Mouse (Mus musculus): ENCODE measurements around the gene Ddb2. TPM values are rescaled to one million over a fixed set of nuclear protein-coding genes. Genes with fewer than 3 reads are reported as not detected.

The Ddb2 gene
- polyA plus RNA-seq, 1 experiment = 10.3 TPM

DNA sequence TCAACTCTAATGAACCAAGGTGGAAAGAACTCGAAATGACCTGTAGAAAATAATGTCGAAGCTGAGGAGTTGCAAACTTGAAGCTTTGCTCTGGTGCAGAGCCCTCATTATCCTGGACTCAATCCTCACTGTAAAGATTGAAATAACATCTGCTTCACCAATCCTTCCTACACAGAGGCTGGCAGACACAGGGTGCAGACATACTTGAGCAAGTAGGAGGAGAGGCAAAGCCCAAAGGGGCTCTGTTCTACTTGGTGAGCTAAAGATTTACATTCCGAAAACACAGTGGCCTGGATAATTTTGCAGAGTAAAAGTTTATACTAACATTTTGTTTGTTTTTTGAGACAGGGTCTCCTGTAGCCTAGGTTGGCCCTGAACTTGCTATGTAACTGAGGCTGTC, 37.9 kb downstream of the Ddb2 start:
- WGBS = 87% methylated on average over 3 of the region's 3 CpGs
- no peak for DNase-seq (ENCODE audit: low read depth, low spot score)

GRCm38 (mm10) chr2:91196577-91197001, 40.2 kb downstream of the Ddb2 start:
- no peak for DNase-seq (ENCODE audit: low read depth, low spot score)
- WGBS = 91% methylated on average over 3 of the region's 3 CpGs

DNA sequence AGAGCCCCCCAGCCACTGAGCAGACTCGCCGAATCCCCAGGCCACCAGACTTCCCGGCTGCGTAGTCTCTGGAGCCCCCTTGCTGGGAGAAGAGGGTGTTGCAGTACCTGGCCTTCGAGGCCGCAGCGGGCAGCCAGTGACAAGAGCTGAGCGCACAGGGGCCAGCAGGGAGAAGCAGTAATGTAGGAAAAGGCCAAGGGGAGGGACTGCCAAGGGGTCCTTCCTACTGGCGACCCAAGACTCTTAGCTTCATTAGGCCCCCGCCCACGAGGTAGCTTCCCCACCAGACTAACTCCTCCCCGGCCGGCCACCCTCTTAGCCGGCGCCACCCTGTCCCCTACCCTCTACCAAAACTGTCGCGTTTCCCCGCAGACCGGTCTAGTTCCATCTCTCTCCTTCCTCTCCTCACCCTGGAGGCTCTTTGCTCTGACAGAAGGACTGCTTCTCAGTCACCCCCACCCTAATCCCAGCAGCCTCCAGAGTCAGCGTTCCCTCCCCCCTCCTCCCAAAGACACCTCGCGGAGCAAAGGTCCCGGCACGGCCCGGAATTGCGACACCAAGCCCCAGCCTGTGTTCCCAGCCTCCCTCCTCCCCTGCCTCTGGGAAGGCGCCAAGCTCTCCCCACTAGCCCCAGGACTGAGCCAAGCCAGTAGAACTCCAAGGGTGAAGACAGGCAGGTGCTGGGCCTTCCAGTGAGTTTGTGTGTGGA, 42.0 kb downstream of the Ddb2 start:
- DNase-seq (ENCODE audit: low read depth, low spot score) = no peak
- 1% methylated on average over 27 of the region's 27 CpGs for WGBS

- 88% methylated on average over 16 of the region's 16 CpGs for WGBS
- no peak for DNase-seq (ENCODE audit: low read depth, low spot score)
These were observed 46.3 kb downstream of the Ddb2 start for GRCm38 (mm10) chr2:91190501-91190900.

- 54% methylated on average over 4 of the region's 4 CpGs for WGBS
- DNase-seq (ENCODE audit: low read depth, low spot score) = no peak
These were observed 49.4 kb downstream of the Ddb2 start for GRCm38 (mm10) chr2:91187431-91187830.

GRCm38 (mm10) chr2:91186208-91186607, 50.6 kb downstream of the Ddb2 start:
- DNase-seq (ENCODE audit: low read depth, low spot score) = no peak
- WGBS = 49% methylated on average over 1 of the region's 1 CpGs

DNA sequence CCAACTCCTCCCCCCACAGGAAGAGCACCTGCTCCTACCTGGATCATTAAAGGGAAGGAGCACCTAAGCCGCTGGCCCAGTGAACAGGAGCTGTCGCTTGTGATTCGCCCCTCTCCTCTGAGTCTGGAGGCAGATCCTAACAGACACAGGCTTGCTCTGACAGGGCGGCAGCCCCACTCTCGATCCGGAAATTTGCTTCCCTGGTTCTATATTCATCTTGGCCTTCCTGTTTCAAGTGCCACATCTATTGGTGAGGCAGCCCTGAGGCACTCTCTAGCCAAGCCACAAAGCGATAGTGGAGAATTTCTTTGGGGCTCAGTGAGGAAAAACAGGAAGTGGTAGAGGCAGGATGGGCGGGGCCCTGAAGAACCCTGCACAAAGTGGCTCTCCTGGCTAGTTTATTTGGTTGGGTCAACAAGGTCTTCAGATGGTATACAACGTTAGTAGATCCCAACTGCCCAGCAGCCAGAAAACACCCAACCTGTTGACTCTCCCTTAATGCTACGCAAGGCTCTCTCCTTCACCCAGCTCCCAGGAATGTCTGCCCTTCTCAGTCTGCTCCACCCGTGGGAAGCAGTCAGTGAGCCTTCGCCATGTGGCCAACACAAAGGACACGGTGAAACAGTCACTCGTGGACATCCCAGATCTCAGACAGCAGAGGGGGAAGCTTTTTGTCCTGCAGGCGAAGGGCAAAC, 52.9 kb downstream of the Ddb2 start, which contains the start of gene Madd:
Gene Madd (minus strand): TSS at position 127 of the 695 bp plus-strand sequence.
- WGBS = 44% methylated on average over 15 of the region's 15 CpGs
- DNase-seq (ENCODE audit: low read depth, low spot score) = no peak

DNA sequence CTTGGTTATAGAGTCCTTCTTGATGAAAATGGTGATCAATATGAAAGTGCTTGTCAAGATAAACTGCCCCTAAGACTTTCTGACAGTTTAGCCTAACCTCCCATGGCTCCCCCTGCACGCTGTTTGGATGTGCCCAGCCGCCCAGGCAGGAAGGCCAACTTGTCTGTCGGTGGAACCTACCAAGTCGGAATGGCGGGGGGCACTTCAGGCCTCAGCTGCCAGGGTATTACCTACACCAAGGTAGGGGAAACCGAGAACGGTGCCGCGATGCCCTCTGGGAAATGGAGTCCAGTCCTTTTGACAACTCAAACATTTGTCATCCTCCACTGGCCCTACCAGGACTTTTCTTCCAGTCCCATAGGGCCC, 53.7 kb downstream of the Ddb2 start:
- peak; percentile 92 for DNase-seq (ENCODE audit: low read depth, low spot score)
- 0% methylated on average over 9 of the region's 9 CpGs for WGBS

DNA sequence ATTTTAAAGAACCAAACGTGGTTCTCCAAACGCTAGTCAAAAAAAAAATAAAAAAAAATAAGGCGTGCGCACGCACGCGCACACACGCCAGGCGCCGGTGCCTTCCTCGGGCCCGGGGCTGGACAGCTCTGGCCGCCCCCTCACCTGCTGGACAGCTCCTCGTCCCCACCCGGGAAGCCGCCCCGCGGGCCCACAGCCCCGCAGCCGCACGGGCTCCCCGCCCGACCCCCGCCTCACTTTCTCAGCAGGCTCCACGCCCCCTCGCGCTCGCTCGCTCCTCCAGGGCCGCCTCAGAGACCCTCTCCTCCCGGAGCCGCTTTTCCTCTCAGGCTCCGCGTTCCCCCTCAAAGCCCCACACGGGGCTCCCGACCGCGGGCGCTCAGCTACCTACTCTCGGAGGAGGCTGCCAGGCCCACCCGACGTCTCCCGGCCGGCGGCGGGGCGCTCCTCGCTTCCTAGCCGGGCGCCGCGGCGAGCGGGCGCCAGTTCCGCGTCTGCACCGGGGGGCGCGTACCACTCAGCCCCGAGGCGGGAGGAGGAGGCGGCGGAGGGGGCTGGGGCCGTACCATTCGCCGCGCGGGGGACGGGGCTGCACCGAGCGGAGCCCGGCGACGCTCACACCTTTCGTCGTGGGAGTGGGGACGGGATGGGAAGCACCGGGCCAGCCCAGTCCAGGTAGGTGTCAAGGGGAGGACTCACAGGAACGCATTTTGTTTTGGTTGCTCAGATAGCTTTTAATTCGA, 54.2 kb downstream of the Ddb2 start:
- DNase-seq (ENCODE audit: low read depth, low spot score) = no peak
- WGBS = under 1% methylated on average over 80 of the region's 81 CpGs

DNA sequence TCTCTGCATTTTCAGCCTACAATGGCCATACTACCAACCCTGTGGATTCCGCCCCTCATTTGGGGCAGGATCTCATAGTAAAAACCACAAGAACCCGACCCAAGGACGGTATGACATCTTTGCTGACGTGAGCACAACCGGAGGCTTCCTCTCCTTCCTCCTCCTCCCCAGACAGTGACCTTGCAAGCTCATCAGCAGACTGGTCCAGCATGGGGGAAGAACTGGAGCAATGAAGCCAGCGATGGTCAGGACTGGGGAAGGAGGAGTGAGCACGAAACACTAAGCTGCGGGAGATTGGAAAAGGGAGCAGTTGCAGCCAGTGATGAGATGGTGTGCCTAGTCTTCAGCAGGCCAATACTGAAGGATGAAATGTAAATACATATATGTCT, 54.8 kb downstream of the Ddb2 start:
- DNase-seq (ENCODE audit: low read depth, low spot score) = no peak
- 11% methylated on average over 8 of the region's 8 CpGs for WGBS

GRCm38 (mm10) chr2:91180706-91181105, 56.1 kb downstream of the Ddb2 start:
- WGBS = 71% methylated on average over 5 of the region's 5 CpGs
- no peak for DNase-seq (ENCODE audit: low read depth, low spot score)

- no peak for DNase-seq (ENCODE audit: low read depth, low spot score)
- 61% methylated on average over 4 of the region's 4 CpGs for WGBS
These were observed 57.0 kb downstream of the Ddb2 start for GRCm38 (mm10) chr2:91179825-91180224.

GRCm38 (mm10) chr2:91176234-91176633, 60.5 kb downstream of the Ddb2 start:
- no peak for DNase-seq (ENCODE audit: low read depth, low spot score)
- 82% methylated on average over 6 of the region's 6 CpGs for WGBS

DNA sequence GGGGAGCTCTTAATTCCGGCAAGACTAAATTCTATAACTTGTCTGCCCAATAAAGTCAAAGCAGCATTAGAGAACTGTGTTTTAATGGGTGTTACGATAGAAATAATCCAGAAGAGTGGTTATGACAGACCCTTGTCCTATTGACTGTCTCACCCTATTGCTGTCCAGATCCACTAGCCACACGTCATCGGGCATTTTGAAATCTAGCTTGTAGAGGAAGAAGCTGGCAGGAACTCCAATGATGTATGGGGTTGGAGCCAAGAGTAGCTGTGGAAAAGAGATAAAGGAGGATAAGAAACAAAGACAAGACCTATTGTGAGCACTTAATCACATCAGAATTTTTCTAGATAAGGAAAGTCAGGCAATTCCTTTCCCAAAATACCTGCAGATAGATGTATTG, 61.3 kb downstream of the Ddb2 start:
- DNase-seq (ENCODE audit: low read depth, low spot score) = no peak
- WGBS = 92% methylated on average over 4 of the region's 4 CpGs

GRCm38 (mm10) chr2:91169587-91170322, 67.0 kb downstream of the Ddb2 start:
- DNase-seq (ENCODE audit: low read depth, low spot score) = no peak
- WGBS = 93% methylated on average over 25 of the region's 25 CpGs

DNA sequence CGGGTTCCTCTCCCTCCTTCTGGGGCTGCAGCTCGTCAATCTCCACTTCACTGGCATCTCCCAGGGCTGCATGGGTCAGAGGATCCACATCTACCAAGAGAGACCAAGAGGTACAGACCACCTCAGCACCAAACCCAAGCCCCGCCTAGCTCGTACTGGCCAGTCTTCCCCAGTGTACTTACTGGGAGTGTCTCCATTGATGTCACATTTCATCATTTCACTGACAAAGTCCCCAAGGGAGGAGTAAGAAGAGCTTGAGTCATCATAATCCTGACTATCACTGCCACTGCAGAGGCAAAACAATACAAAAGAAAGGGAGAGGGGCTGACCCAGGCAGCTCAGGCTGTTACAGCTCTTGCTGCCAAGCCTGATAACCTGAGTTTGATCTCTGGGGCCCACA, 69.2 kb downstream of the Ddb2 start:
- 81% methylated on average over 4 of the region's 4 CpGs for WGBS

GRCm38 (mm10) chr2:91164991-91165390, 71.8 kb downstream of the Ddb2 start:
- WGBS = 80% methylated on average over 6 of the region's 6 CpGs

More for the DNA sequence above, 69.2 kb downstream of the Ddb2 start:
- no peak for DNase-seq (ENCODE audit: low read depth, low spot score)

GRCm38 (mm10) chr2:91163532-91163931, 73.2 kb downstream of the Ddb2 start:
- WGBS = 72% methylated on average over 5 of the region's 5 CpGs
- no peak for DNase-seq (ENCODE audit: low read depth, low spot score)

More at GRCm38 (mm10) chr2:91164991-91165390, 71.8 kb downstream of the Ddb2 start:
- no peak for DNase-seq (ENCODE audit: low read depth, low spot score)

- WGBS = 78% methylated on average over 4 of the region's 4 CpGs
- no peak for DNase-seq (ENCODE audit: low read depth, low spot score)
These were observed 73.8 kb downstream of the Ddb2 start for GRCm38 (mm10) chr2:91162952-91163351.
